Mouse (Mus musculus) heart, embryonic 12.5 days (tissue): Measurements from ENCODE around the gene Slc1a4. TPM values are rescaled to one million over a fixed set of nuclear protein-coding genes. Genes with fewer than 3 reads are reported as not detected.

Source experiments
- ATAC-seq: fragments of 200-750 bp; cut with Nextera tagmentation; 2 replicates; pipeline ENCODE4 v1.8.0; 2017; ENCODE audit warnings: moderate TSS enrichment, moderate library complexity; ENCODE audit not compliant: insufficient number of reproducible peaks, low FRiP score
- H3K27ac ChIP-seq: fragments of 300-500 bp; sonication (generic); 2 replicates; pipeline ENCODE4 v1.5.1; 2016; ENCODE audit warnings: mild to moderate bottlenecking, moderate library complexity; ENCODE audit not compliant: poor library complexity, severe bottlenecking
- H3K27me3 ChIP-seq: fragments of 300-500 bp; sonication (generic); replicated peaks from 2 replicates; pipeline ENCODE4 v1.6.1; 2016; ENCODE audit warnings: mild to moderate bottlenecking, moderate library complexity
- H3K36me3 ChIP-seq: fragments of 300-500 bp; sonication (generic); 2 replicates; pipeline ENCODE4 v1.6.1; 2016; ENCODE audit warnings: mild to moderate bottlenecking, moderate library complexity
- H3K4me1 ChIP-seq: fragments of 300-500 bp; sonication (generic); replicated peaks from 2 replicates; pipeline ENCODE4 v1.6.1; 2016; ENCODE audit warnings: mild to moderate bottlenecking
- H3K4me2 ChIP-seq: fragments of 300-500 bp; sonication (generic); 2 replicates; pipeline ENCODE4 v1.6.1; 2016; ENCODE audit warnings: mild to moderate bottlenecking, moderate library complexity
- H3K4me3 ChIP-seq: fragments of 300-500 bp; sonication (generic); 2 replicates; pipeline ENCODE4 v1.5.1; 2016; ENCODE audit warnings: mild to moderate bottlenecking
- H3K9ac ChIP-seq: fragments of 300-500 bp; sonication (generic); 2 replicates; pipeline ENCODE4 v1.6.1; 2016; ENCODE audit warnings: mild to moderate bottlenecking, moderate library complexity
- H3K9me3 ChIP-seq: fragments of 300-500 bp; sonication (generic); replicated peaks from 2 replicates; pipeline ENCODE4 v1.6.1; 2016; ENCODE audit warnings: mild to moderate bottlenecking, moderate library complexity
- WGBS: fragments of 180-500 bp; shearing (Covaris S2); methylation state at CpG from one replicate; pipeline ENCODE4 v1.1.7; 2016; 5-methylcytosine and 5-hydroxymethylcytosine counted together
- polyA plus RNA-seq: library from polyadenylated mRNA; unstranded; fragments of >200 nt; fragmentation: Nextera tagmentation; extraction: Ambion mirVana; gene quantifications from 2 replicates; pipeline ENCODE4 v1.2.1, GENCODE M21; 2016

The Slc1a4 gene
- polyA plus RNA-seq, 1 experiment from 2014 or later, result 12.4 TPM

DNA sequence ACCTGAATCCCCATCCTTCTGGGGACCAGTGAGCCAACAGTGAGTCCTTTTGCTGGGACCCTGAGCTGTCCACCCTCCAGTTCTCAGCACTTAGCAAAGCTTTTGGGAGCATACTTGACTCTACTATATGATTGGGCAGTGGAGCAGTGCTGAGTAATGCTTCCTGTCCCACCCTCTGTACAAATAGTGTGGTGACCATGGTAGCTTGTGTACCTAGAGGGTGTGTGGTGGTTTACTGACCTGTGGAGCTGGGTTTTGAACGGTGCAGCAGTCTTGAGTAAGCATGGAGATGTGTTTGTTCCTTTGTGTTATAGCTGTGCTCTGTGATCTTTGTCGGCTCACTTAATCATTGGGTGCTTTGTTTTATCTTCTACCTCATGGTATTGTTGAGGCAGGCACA lies 13.9 kb upstream of the Slc1a4 start:
- Histone ChIP-seq H3K27ac (no peak overlapping the region), H3K9me3 (no peaks in the 10 kb centered on the region; the same call in none of the 2 replicates), H3K27me3 (no peaks in the 10 kb centered on the region), H3K4me2 (no peak overlapping the region), H3K36me3 (no peaks in the 10 kb centered on the region), H3K4me1 (0 out of 2 replicates have a peak, but pooled peaks cover 3% of the 10 kb centered on the region), H3K4me3 (no peak overlapping the region), H3K9ac (no peak overlapping the region)
- 74% methylated on average over 2 of the region's 2 CpGs for WGBS
- no peak for ATAC-seq

DNA sequence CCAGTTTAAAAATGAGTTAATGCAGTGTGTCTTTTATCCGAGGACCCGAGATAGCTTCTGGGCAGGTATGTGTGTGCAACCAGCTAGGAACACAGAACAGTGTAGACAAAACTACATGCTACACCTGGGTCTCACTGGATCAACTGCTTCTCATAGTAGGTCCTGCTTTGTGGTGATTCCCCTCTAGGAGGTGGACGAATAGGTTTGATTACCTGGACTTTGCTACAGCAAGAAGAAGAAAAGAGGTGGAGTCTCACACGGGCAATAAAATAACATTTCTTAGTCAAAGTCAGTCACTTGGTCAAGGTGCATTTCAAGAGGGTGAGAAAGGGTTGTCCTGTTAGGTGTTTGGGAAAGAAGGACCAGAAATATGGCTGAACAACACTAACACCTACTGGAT lies 11.4 kb upstream of the Slc1a4 start:
- Histone ChIP-seq H3K4me2 (no peak overlapping the region), H3K9ac (no peak overlapping the region), H3K4me3 (no peak overlapping the region), H3K27me3 (no peaks in the 10 kb centered on the region), H3K36me3 (no peaks in the 10 kb centered on the region), H3K4me1 (0 out of 2 replicates have a peak, but pooled peaks cover 3% of the 10 kb centered on the region), H3K27ac (no peak overlapping the region), H3K9me3 (no peaks in the 10 kb centered on the region; the same call in none of the 2 replicates)
- WGBS, result 82% methylated on average over 4 of the region's 4 CpGs
- ATAC-seq, result no peak

DNA sequence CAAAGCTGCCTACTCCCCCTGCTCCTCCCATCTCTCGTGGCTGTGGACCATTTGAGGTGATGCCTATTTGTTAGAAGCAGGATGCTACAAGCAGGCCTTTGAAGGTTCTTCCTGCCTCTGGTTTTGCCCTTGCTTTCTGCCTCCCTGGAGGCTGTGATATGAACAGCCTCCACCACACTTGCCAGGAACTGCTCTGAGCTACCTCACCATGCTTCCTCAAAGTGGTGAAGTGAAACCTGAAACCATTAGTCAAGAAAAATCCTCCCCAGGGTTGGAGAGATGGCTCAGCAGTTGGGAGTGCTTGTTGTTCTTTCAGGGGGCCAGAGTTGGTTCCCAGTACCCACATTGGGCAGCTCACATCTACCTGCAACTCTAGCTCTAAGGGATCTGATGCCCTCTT lies 9.1 kb upstream of the Slc1a4 start:
- H3K4me2 ChIP-seq, result no peak overlapping the region
- no peak overlapping the region for H3K9ac ChIP-seq
- no peak for ATAC-seq
- no peaks in the 10 kb centered on the region for H3K36me3 ChIP-seq
- H3K27me3 ChIP-seq, result no peaks in the 10 kb centered on the region
- no peaks in the 10 kb centered on the region; the same call in 1 of the 2 replicates for H3K9me3 ChIP-seq
- no peak overlapping the region for H3K27ac ChIP-seq
- H3K4me1 ChIP-seq, result no peaks in the 10 kb centered on the region
- 58% methylated on average over 1 of the region's 1 CpGs for WGBS
- no peak overlapping the region for H3K4me3 ChIP-seq

DNA sequence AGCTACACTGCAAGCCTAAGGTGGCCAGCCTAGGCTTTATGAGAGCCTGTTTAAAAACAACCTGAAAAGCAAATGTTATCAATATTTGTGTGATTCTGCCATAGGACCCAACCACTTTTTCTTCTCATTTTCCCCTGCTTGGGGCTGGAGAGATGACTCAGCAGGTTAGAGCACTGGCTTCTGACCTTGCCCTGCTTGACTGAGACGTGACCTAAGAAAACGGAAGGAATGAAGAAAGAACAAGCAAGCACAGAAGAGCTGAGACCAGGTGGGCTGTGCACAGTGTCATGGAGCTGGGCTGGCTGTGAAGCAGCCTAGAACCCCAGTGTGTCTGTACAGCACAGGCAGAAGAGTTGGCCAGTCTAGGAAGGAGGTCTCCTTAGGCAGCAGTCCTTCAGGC lies 6.2 kb upstream of the Slc1a4 start:
- Histone ChIP-seq H3K4me2 (no peak overlapping the region), H3K9me3 (no peaks in the 10 kb centered on the region; the same call in 1 of the 2 replicates), H3K4me1 (no peaks in the 10 kb centered on the region), H3K4me3 (no peak overlapping the region), H3K27me3 (no peaks in the 10 kb centered on the region), H3K36me3 (no peaks in the 10 kb centered on the region), H3K27ac (no peak overlapping the region), H3K9ac (no peak overlapping the region)
- ATAC-seq, result no peak
- WGBS, result 59% methylated on average over 2 of the region's 2 CpGs

DNA sequence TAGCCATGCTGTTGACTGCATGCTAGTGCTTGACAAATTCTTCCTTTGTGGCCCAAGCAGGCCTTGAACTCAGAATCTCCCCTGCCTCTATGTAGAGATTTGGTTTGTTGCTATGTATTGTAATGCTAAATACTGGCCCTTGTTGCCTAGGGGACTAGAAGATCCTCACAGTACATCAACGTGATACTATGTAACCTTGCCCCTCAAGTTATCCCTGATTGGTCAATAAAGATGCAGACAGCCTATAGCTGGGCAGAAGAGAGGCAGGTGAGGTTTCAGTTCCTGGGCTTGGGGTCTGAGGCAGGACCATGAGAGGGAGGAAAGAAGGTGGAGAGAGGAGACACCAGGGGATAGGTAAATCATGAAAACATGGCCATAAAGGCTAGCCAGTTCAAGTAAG lies 1.8 kb upstream of the Slc1a4 start:
- no peak overlapping the region for H3K9ac ChIP-seq
- H3K27me3 ChIP-seq, result peaks cover 6% of the 10 kb centered on the region; the same call in 1 of the 2 replicates
- H3K4me2 ChIP-seq, result no peak overlapping the region
- no peaks in the 10 kb centered on the region for H3K9me3 ChIP-seq
- 0 out of 2 replicates have a peak, but pooled peaks cover 5% of the 10 kb centered on the region for H3K4me1 ChIP-seq
- no peaks in the 10 kb centered on the region for H3K36me3 ChIP-seq
- no peak for ATAC-seq
- no peak overlapping the region for H3K27ac ChIP-seq
- H3K4me3 ChIP-seq, result no peak overlapping the region
- 32% methylated on average over 1 of the region's 1 CpGs for WGBS

DNA sequence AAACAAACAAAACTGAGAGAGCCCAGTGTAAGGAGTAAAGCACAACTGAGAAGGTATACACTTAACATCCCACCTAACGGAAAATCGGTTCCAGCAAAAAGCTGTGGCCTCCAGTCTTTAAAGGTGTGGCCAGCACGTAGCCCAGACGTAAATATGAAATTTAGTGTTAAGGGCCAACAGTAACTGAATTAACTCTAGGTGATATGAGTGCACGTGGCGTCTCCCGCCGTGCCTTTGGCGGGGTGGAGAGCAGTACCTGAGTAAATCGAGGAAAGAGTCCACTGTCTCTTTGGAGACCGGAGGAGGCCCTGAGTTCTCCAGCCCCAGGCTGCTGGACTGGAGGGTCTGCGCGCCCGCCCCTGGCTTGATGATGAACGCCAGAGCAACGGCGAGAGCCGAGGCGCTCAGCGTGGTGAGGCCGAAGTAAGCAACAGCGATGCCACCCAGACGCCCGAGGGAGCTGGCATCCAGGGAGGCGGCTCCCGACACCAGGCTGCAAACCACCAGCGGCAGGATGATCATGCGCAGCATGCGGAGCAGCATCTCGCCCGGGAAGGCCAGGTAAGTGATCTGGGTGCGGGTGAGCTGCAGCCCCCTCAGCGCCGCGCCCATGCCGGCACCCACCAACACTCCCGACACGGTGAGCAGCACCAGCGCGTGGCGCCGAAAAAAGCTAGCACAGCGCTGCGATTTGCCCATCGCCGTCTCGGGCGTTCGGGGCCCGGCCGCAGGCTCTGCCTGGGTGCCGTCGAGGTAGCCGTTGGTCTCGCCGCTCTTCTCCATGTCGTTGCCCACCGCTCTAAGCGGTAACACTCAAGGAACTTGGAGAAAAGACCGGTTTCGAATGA lies 599 bp downstream of the Slc1a4 start:
- Histone ChIP-seq H3K9ac (peak overlapping the region; percentile 72), H3K36me3 (no peaks in the 10 kb centered on the region), H3K27me3 (peaks cover 18% of the 10 kb centered on the region), H3K27ac (peak overlapping the region; percentile 82), H3K4me3 (peak overlapping the region; percentile 66), H3K9me3 (no peaks in the 10 kb centered on the region), H3K4me1 (peaks cover 10% of the 10 kb centered on the region; the same call in 1 of the 2 replicates), H3K4me2 (peak overlapping the region; percentile 84)
- ATAC-seq, result peak; percentile 6
- 2% methylated on average over 61 of the region's 61 CpGs for WGBS

DNA sequence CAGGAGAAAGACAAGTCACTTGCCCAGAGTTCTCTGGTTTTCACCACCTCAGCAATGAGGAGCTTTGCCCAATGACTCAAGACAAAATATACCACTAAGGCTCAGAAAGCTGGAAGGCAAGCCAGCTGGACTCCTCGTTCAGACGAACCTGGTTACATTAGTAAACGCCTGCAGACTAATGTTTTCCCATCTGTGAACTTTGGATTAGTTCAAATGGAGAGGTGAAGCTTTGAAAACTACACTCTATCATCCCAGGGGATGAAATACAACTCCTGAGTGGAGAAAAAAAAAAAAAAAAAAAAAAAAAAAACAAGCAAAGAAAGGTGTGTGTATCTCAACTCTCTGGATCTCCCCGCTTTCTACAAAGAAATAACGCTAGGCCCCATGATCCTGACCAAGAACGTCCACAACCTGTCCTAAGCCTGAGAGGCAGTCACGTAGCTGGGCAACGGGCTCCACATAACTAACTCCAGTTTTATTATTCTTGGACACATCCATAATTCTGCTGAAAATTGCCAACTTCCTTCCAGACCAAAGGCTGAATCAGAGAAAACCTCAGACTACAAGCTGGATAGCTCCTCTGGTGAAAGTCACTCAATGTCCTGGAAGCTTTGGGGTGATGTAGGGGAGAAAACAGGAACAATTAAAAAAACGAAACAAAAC lies 1.4 kb downstream of the Slc1a4 start:
- no peak overlapping the region for H3K9ac ChIP-seq
- peak overlapping the region; percentile 84 for H3K4me2 ChIP-seq
- H3K27ac ChIP-seq, result no peak overlapping the region
- no peaks in the 10 kb centered on the region for H3K9me3 ChIP-seq
- no peaks in the 10 kb centered on the region for H3K36me3 ChIP-seq
- 56% methylated on average over 9 of the region's 9 CpGs for WGBS
- H3K4me3 ChIP-seq, result peak overlapping the region; percentile 66
- no peak for ATAC-seq
- peaks cover 18% of the 10 kb centered on the region for H3K27me3 ChIP-seq
- H3K4me1 ChIP-seq, result peaks cover 18% of the 10 kb centered on the region

DNA sequence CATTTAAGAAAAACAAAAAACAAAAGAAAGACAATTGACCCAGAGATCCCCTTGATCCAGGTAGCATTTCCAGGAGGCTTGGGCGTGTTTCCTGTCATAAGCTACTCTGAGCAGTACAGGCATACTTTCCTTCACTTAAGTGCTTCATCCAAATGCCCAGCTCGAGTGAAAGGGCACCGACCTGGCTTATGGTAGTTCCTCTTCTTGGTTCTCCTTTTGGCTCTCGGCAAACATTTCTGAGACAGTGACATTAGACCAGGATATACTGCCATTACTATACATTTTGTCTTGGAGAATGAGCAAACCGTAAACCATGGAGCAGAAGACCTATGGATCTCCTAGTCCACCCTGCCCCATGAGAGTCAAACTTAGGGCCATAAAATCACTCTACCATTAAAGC lies 2.8 kb downstream of the Slc1a4 start:
- ATAC-seq, result no peak
- no peak overlapping the region for H3K9ac ChIP-seq
- no peaks in the 10 kb centered on the region for H3K9me3 ChIP-seq
- H3K4me3 ChIP-seq, result peak overlapping the region; percentile 66; the same call in 1 of the 2 replicates
- H3K27me3 ChIP-seq, result peaks cover 21% of the 10 kb centered on the region
- no peaks in the 10 kb centered on the region for H3K36me3 ChIP-seq
- peaks cover 21% of the 10 kb centered on the region for H3K4me1 ChIP-seq
- peak overlapping the region; percentile 47 for H3K4me2 ChIP-seq
- H3K27ac ChIP-seq, result no peak overlapping the region
- WGBS, result 89% methylated on average over 5 of the region's 5 CpGs

DNA sequence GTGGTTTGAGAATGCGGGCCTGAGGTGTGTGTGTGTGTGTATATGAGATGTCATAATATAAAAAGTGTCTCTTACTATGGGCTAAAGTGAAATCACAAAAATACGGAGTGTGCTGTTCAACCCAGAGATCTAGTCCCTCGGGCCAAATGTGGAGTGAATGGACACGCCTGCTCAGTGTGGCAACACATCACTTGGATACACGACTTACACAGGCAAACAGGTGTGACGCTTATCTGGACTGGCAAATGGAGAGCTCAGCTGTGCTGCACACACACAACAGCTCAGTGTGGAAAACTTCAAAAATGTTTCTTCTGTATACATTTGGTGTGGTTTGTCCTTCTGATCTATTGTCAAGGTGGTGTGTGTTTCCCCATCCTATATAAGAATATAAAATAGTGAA lies 3.7 kb downstream of the Slc1a4 start:
- Histone ChIP-seq H3K9me3 (no peaks in the 10 kb centered on the region), H3K27me3 (peaks cover 29% of the 10 kb centered on the region), H3K9ac (no peak overlapping the region), H3K27ac (no peak overlapping the region), H3K4me3 (no peak overlapping the region), H3K4me1 (peaks cover 21% of the 10 kb centered on the region), H3K36me3 (no peaks in the 10 kb centered on the region), H3K4me2 (no peak overlapping the region)
- whole genome bisulfite sequencing, result 88% methylated on average over 6 of the region's 6 CpGs
- ATAC-seq, result no peak

DNA sequence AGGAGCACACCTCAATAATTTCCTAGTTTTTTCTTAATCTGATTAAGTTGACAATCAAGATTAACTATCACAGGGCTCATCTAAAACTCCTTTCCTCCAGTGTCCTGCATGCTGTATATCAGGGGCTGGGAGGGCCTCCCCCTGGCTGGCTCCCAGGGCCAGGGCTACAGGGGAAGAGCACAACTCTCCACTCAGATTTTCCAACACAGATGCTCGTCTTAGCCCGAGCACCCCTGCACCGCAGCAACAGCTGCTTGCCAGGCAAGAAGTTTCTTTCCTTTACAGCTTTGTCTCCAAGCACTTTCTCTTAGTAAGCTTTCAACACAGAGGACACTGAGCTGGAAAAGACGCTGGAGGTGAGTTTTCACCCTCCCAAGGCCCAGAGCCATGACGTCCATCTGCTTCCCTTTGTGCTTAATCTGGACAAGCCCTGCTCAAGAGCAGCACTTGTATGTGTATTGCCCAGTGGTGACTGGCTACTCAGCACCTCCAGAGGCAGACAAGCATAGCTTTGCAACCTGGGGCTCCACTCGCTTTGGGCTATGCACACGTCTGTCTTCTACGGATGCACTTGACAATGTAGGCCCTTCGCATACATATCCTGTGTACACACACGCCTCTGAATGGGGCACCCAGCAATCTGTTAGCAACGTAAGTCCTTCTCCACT lies 6.1 kb downstream of the Slc1a4 start:
- 0 out of 2 replicates have a peak overlapping the region, but pooled peaks have one; percentile 4 for H3K4me3 ChIP-seq

More for the DNA sequence above, 6.1 kb downstream of the Slc1a4 start:
- Histone ChIP-seq H3K9ac (no peak overlapping the region), H3K27me3 (peaks cover 44% of the 10 kb centered on the region), H3K4me2 (peak overlapping the region; percentile 47), H3K9me3 (no peaks in the 10 kb centered on the region), H3K36me3 (no peaks in the 10 kb centered on the region), H3K27ac (peak overlapping the region; percentile 28), H3K4me1 (peaks cover 19% of the 10 kb centered on the region)
- WGBS, result 46% methylated on average over 11 of the region's 11 CpGs
- ATAC-seq, result no peak
